Mouse (Mus musculus): ENCODE measurements at regions not wholly inside any gene's neighbourhood (a gene's known extent, or its start where the extent isn't known, plus 50 kb on each side); places are given as distances from the start of the nearest gene placed in this dataset.

GRCm38 (mm10) chr8:128171116-128171515 lies 187.3 kb upstream of the Nrp1 start:
- TF ChIP-seq CTCF (IDR thresholded peaks at IDR 0.05; ENCODE audit: borderline replicate concordance, insufficient read depth, low read length) (no peak), POLR2A (IDR thresholded peaks at IDR 0.05; ENCODE audit: low read depth, low read length) (no peak)
